Mouse (Mus musculus) frontal cortex, adult 2 months (tissue): ENCODE results near the gene Krtap19-5. TPM values are rescaled to one million over a fixed set of nuclear protein-coding genes. Genes with fewer than 3 reads are reported as not detected.

Experiments used
- DNase-seq, 2 experiments: peaks; one replicate each; pipeline ENCODE4 v3.0.0; 2022; ENCODE audit warnings: low spot score in 1 of 2; ENCODE audit errors: extremely low spot score in 1 of 2
- polyA plus RNA-seq: library from polyadenylated mRNA; depleted of rRNA; stranded (reverse); fragments of >200 nt; gene quantifications from 2 replicates; pipeline ENCODE4 v1.2.3, GENCODE M21; 2012; rRNA removed

Gene Krtap19-5
- polyA plus RNA-seq = not detected in 2 replicates

DNA sequence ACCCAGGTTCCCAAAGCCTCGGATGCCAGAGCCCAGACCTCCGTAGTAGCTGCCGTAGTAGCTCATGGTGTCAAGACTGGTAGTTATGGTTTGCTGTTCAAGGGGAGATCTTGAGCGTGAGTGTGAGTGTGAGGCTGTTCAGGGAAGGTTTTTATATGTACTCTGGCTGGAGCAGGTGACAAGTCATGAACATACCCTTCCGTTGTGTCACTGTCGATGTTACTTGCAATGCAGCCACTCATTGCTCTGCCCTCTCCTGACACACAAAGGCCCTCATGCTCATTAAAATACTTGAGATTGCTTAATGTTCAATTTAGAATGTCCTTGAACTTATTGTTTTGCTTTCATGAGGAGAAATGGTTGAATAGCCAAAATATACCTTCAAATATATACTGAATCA, at the start of gene Krtap19-5:
Gene Krtap19-5 (minus strand): TSS at position 101 of the 400 bp plus-strand sequence.
- DNase-seq = no peak

DNA sequence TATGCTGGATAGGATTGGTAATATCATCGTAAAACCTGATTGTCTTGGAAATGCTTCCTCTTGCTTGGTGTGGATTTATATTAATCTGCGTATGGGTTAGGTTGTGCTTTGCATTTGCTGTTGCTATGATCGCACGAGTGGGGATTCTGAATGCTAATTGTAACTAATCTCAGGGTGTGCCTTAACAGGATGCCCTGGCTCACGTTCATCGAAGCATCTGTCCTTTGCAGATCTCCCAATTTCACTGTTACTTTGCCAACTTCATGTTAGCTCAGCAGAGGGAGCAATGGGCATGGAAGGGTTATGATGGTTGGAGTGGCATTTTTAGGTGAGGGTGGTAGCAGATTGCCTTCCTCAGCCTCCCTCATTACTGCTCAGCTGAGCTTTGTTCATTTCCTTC, 44.8 kb upstream of the Krtap19-5 start:
- DNase-seq = no peak

DNA sequence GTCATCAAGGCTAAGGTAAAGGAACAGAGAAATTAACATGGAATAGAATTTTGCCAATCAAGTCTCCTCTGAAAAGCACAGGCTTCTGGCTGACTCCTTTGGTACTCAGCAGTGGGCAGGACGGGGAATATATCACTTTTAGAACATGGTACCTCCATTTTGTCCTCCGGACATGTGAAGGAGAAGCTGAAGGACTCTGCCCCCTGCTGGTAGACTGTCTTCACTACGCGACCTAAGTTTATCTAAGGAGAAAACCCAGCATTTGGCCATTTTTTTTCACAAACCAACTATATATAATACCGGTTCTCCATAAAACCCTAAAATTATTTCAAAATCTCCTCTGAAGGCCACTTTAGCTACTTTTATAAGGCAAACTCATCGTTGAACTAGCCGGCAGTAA, 42.0 kb upstream of the Krtap19-5 start:
- DNase-seq = peak in 1 of 2 experiments; percentile 1

DNA sequence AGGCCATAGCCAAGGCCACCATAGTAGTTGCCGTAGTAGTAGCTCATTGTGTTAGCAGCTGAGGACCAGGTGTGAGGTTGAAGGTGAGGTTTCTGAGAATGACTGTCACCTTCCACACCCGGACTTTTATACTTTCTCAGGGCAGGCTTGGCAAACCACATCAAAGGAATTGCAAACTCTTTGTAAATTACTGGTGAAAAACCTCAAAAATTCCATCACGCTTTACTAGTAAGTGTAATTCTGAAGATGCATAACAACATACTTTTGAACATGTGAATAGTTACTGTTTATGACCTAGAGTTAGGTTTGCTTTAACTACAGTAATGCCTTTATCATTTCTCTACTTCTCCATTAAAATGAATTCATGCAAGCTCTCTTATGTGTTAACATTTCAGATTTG, 35.9 kb upstream of the Krtap19-5 start, which contains the start of gene Krtap19-9b:
Gene Krtap19-9b (minus strand): TSS at position 101 of the 400 bp plus-strand sequence.
- DNase-seq = no peak

DNA sequence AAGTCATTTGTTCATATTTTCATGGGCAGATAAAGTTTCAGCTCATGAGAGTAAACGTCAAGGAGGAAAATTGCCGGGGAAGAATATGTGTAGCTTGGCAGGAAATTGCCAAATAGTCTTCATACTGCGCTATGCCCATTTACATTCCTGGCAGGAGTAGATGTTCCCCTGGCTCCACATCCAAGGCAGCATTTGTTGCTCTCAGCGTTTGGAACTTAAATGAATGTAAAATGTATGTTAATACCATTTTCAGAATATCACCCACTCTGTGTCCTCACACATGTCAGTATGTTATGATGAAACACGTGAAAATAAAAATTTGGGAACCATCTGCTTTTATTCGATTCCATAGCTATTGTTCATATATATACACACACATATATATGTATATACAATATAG, 9.4 kb downstream of the Krtap19-5 start:
- DNase-seq = no peak

DNA sequence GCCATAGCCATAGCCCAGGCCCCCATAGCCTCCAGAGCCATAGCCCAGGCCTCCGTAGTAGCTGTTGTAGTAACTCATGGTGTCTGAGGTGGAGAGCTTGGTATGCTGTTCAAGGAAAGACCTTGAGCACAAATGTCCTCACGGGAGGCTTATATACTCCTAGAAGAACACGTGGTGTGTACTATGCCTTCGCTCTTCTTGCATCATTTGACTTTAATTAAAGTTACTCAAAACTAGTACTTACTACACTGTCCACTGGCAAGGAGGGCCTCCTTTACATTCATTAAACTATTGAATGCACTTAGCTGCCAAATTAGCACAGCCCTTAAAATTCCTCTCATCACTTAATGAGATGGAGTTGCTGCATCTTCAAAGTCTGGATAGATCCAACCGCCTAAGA, 11.3 kb downstream of the Krtap19-5 start, which contains the start of gene Krtap19-4:
Gene Krtap19-4 (minus strand): TSS at position 101 of the 400 bp plus-strand sequence.
- DNase-seq = no peak

DNA sequence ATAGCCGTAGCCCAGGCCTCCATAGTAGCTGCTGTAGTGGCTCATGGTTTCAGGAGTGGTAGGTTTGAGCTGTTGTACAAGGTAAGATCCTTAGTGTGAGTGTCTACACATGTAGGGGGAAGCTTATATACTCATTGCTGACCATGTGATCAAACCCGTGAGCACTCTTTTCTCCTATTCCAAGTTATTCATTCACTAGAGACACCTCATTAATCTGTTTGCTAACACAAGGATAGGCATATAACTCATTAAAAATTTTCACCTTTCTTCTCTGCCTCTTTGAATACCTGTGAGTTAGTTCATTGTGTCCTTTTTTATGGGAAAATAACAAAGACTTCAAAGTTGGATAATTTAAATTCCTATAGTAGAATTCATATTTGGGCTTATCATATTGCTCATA, 18.3 kb downstream of the Krtap19-5 start, which contains the start of gene Krtap19-3:
Gene Krtap19-3 (minus strand): TSS at position 101 of the 400 bp plus-strand sequence.
- no peak for DNase-seq

DNA sequence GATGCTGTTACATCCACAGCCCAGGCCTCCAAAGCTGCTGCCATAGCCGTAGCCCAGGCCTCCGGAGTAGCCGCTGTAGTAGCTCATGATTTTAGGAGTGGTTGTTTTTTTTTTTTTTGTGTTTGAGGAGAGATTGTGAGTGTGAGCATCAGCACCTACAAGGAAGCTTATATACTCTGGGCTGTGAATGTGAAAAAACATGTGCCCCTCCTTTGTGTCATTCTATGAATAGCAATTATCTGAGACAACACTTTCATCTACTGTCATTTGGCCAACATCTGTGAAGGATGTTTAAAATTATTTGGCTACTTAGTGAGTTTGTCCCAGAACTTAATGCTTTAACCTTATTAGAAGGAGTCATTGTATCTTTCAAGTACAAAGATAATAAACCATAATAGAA, 22.1 kb downstream of the Krtap19-5 start, which contains the start of gene Krtap19-2:
Gene Krtap19-2 (minus strand): TSS at position 101 of the 400 bp plus-strand sequence.
- no peak for DNase-seq

DNA sequence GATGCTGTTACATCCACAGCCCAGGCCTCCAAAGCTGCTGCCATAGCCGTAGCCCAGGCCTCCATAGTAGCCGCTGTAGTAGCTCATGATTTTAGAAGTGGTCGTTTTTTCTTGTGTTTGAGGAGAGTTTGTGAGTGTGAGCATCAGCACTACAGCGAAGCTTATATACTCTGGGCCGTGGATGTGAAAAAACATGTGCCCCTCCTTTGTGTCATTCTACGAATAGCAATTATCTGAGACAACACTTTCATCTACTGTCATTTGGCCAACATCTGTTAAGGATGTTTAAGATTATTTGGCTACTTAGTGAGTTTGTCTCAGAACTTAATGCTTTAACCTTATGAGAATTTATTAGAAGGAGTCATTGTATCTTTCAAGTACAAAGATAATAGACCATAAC, 26.9 kb downstream of the Krtap19-5 start, which contains the start of gene Krtap19-1:
Gene Krtap19-1 (minus strand): TSS at position 101 of the 400 bp plus-strand sequence.
- no peak for DNase-seq

DNA sequence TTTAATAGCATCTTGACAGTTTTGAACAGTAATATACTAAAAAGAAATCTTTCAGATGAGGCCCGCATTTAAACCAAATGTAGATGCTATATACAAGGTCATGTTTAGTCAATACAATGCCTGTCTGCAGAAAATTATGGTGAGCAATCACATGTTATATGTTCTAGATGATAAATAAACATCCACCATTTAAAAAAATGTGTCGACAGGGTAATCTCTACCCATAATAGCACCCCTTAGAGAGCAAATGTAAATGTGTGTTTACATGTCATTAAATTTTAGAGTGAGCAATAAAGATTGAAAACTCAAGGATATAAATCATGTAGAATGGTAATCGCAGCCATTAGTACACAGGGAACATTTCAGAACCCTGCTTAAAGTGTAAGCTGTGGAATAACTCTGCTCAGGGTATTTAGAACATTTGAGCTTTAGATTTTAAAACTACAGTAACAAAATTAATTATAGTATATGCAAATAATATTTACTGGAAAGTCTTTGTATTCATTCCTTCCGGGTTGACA, 31.3 kb downstream of the Krtap19-5 start:
- no peak for DNase-seq

DNA sequence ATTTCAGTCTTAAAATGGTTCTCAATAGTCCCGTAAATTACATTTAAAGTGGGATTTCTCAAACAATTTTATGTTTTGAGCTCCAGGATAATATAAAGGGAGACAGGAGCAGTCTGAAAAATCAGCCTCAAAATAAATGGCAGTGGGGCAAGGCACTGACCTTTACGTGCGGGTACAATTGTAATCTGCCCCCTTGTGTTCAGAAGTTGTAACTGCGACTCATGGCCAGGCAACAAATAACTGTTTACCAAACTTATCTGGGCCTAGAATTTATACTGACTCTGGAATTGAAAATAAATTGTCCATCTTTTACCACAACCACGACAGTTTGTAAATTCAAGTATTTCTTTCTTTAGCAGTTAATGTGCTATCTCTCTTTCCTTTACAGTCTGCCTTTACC, 44.8 kb downstream of the Krtap19-5 start:
- peak in 1 of 2 experiments; percentile 13 for DNase-seq

DNA sequence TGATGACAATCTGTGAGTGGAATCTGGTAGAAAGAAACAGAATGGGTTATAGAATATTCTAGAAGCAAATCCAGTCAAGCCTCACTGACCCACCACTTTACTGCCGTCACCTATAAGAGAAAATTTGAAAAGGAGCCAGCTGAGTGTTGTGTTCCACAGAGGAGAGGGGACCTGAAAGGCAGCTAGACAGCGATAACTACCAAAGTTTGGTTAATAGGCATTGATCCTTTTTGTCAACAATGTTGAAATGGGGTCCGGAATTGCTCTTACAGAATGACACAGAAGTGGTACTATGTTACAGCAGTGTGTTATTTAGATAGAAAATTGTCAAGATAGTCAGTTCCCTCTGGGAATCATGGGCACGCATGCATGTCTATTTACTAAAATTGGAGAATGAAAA, 47.7 kb downstream of the Krtap19-5 start:
- DNase-seq = no peak

DNA sequence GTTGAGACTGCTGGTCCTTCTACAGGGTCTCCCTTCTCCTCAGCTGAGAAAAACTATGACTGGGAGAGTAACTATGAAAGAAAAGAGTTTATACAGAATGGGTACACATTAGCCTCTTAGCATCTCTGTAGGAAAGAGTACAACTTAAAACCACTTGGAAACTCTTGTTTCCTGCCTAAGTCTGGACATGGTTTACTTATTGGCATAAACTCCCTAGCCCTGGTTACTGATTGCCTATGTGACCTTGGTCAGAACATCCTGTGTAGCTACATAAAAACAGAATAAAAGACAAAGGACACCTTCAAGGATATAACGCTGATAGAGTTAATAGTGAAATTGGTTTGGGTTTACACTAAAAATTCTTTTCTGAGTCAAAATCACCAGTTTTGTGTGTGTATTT, 48.9 kb downstream of the Krtap19-5 start:
- no peak for DNase-seq

Other genes starting within 250 kb of the Krtap19-5 start
- gene Krtap26-1, start 248.7 kb downstream of the Krtap19-5 start, polyA plus RNA-seq = not detected in 2 replicates
- not detected in 2 replicates for gene Krtap27-1, start 224.8 kb downstream of the Krtap19-5 start, polyA plus RNA-seq
- not detected in 2 replicates for gene 2310061N02Rik, start 188.5 kb downstream of the Krtap19-5 start, polyA plus RNA-seq
- not detected in 2 replicates for gene Krtap13-1, start 167.6 kb downstream of the Krtap19-5 start, polyA plus RNA-seq
- not detected in 2 replicates for gene Krtap13, start 144.8 kb downstream of the Krtap19-5 start, polyA plus RNA-seq
- gene 2310034C09Rik, start 137.6 kb downstream of the Krtap19-5 start, polyA plus RNA-seq = not detected in 2 replicates
- not detected in 2 replicates for gene 2310057N15Rik, start 122.3 kb downstream of the Krtap19-5 start, polyA plus RNA-seq
- gene Gm5965, start 118.6 kb downstream of the Krtap19-5 start, polyA plus RNA-seq = not detected in 2 replicates
- not detected in 2 replicates for gene Gm20741, start 84.2 kb downstream of the Krtap19-5 start, polyA plus RNA-seq
- not detected in 2 replicates for gene Krtap15, start 76.2 kb downstream of the Krtap19-5 start, polyA plus RNA-seq
- not detected in 2 replicates for gene Krtap14, start 70.3 kb downstream of the Krtap19-5 start, polyA plus RNA-seq
- not detected in 2 replicates for gene Krtap19-1, start 27.0 kb downstream of the Krtap19-5 start, polyA plus RNA-seq
- not detected in 2 replicates for gene Krtap19-2, start 22.2 kb downstream of the Krtap19-5 start, polyA plus RNA-seq
- not detected in 2 replicates for gene Krtap19-3, start 18.4 kb downstream of the Krtap19-5 start, polyA plus RNA-seq
- gene Krtap19-4, start 11.4 kb downstream of the Krtap19-5 start, polyA plus RNA-seq = not detected in 2 replicates
- gene Krtap19-9b, start 35.8 kb upstream of the Krtap19-5 start, polyA plus RNA-seq = not detected in 2 replicates
- gene Krtap16-3, start 66.4 kb upstream of the Krtap19-5 start, polyA plus RNA-seq = not detected in 2 replicates
- not detected in 2 replicates for gene Krtap22-2, start 114.3 kb upstream of the Krtap19-5 start, polyA plus RNA-seq
- gene Gm10229, start 118.8 kb upstream of the Krtap19-5 start, polyA plus RNA-seq = not detected in 2 replicates
- gene Krtap6-1, start 135.2 kb upstream of the Krtap19-5 start, polyA plus RNA-seq = not detected in 2 replicates
- not detected in 2 replicates for gene Gm10228, start 145.0 kb upstream of the Krtap19-5 start, polyA plus RNA-seq
- not detected in 2 replicates for gene Krtap6-5, start 151.4 kb upstream of the Krtap19-5 start, polyA plus RNA-seq
- not detected in 2 replicates for gene 1110025L11Rik, start 167.5 kb upstream of the Krtap19-5 start, polyA plus RNA-seq
- not detected in 2 replicates for gene Krtap6-3, start 187.6 kb upstream of the Krtap19-5 start, polyA plus RNA-seq
- not detected in 2 replicates for gene Gm6358, start 244.4 kb upstream of the Krtap19-5 start, polyA plus RNA-seq